Mouse (Mus musculus): ENCODE measurements at regions not wholly inside any gene's neighbourhood (a gene's known extent, or its start where the extent isn't known, plus 50 kb on each side); places are given as distances from the start of the nearest gene placed in this dataset.

- WGBS = 73% methylated on average over 1 of the region's 1 CpGs
- Histone ChIP-seq H3K27me3 (ENCODE audit: control insufficient read depth, insufficient read depth, low read length) (no peaks in the 10 kb centered on the region), H3K27ac (ENCODE audit: low read depth, low read length) (no peak overlapping the region), H3K4me1 (ENCODE audit: control insufficient read depth, insufficient read depth, low read length) (no peaks in the 10 kb centered on the region), H3K9me3 (ENCODE audit: control insufficient read depth, low read length) (no peaks in the 10 kb centered on the region), H3K4me2 (replicated peaks; ENCODE audit: low read depth, low read length) (no peak overlapping the region), H3K9ac (ENCODE audit: low read depth, low read length) (no peak overlapping the region), H3K36me3 (ENCODE audit: control insufficient read depth, insufficient read depth, low read length) (no peaks in the 10 kb centered on the region), H3K4me3 (ENCODE audit: low read length) (no peak overlapping the region)
- ATAC-seq (ENCODE audit: low FRiP score, low TSS enrichment) = no peak
Observed at GRCm38 (mm10) chr3:59468956-59469355, 124.8 kb upstream of the Igsf10 start.

GRCm38 (mm10) chr3:59462341-59463158, 118.4 kb upstream of the Igsf10 start:
- Histone ChIP-seq H3K4me2 (replicated peaks; ENCODE audit: low read depth, low read length) (no peak overlapping the region), H3K36me3 (ENCODE audit: control insufficient read depth, insufficient read depth, low read length) (no peaks in the 10 kb centered on the region), H3K27ac (ENCODE audit: low read depth, low read length) (no peak overlapping the region), H3K27me3 (ENCODE audit: control insufficient read depth, insufficient read depth, low read length) (no peaks in the 10 kb centered on the region), H3K9ac (ENCODE audit: low read depth, low read length) (no peak overlapping the region), H3K4me3 (ENCODE audit: low read length) (no peak overlapping the region), H3K9me3 (ENCODE audit: control insufficient read depth, low read length) (no peaks in the 10 kb centered on the region), H3K4me1 (ENCODE audit: control insufficient read depth, insufficient read depth, low read length) (no peaks in the 10 kb centered on the region)
- 85% methylated on average over 3 of the region's 3 CpGs for WGBS
- ATAC-seq (ENCODE audit: low FRiP score, low TSS enrichment) = no peak

GRCm38 (mm10) chr3:59456938-59457337, 112.7 kb upstream of the Igsf10 start:
- no peaks in the 10 kb centered on the region for H3K36me3 ChIP-seq (ENCODE audit: control insufficient read depth, insufficient read depth, low read length)
- H3K9ac ChIP-seq (ENCODE audit: low read depth, low read length) = no peak overlapping the region
- H3K9me3 ChIP-seq (ENCODE audit: control insufficient read depth, low read length) = no peaks in the 10 kb centered on the region
- no peaks in the 10 kb centered on the region for H3K4me1 ChIP-seq (ENCODE audit: control insufficient read depth, insufficient read depth, low read length)
- H3K27ac ChIP-seq (ENCODE audit: low read depth, low read length) = no peak overlapping the region
- no peak overlapping the region for H3K4me3 ChIP-seq (ENCODE audit: low read length)
- no peaks in the 10 kb centered on the region for H3K27me3 ChIP-seq (ENCODE audit: control insufficient read depth, insufficient read depth, low read length)
- no peak for ATAC-seq (ENCODE audit: low FRiP score, low TSS enrichment)
- no peak overlapping the region for H3K4me2 ChIP-seq (replicated peaks; ENCODE audit: low read depth, low read length)
- WGBS = 91% methylated on average over 1 of the region's 1 CpGs

DNA sequence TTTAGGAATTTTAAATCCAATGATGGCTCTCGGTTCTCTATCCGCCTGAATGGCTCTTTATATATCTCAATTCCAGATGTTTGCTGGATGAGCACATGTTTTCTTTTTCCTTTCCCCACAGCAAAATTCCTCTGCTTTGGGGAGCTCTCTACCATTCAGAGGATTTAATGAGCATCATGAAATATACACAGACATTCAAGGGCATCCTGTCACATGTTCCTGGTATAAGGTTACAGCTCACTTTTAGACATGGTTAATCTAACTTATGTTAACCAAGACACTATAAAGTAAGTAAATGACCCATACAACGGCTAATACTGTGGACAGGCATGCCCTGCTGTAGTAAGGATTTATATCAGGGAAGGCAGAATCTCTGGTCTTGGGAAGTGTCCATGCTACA, 106.9 kb upstream of the Igsf10 start:
- Histone ChIP-seq H3K36me3 (ENCODE audit: control insufficient read depth, insufficient read depth, low read length) (no peaks in the 10 kb centered on the region), H3K4me2 (replicated peaks; ENCODE audit: low read depth, low read length) (no peak overlapping the region), H3K27ac (ENCODE audit: low read depth, low read length) (no peak overlapping the region), H3K9me3 (ENCODE audit: control insufficient read depth, low read length) (no peaks in the 10 kb centered on the region), H3K4me1 (ENCODE audit: control insufficient read depth, insufficient read depth, low read length) (no peaks in the 10 kb centered on the region), H3K9ac (ENCODE audit: low read depth, low read length) (no peak overlapping the region), H3K27me3 (ENCODE audit: control insufficient read depth, insufficient read depth, low read length) (no peaks in the 10 kb centered on the region), H3K4me3 (ENCODE audit: low read length) (no peak overlapping the region)
- 17% methylated on average over 3 of the region's 3 CpGs for WGBS
- ATAC-seq (ENCODE audit: low FRiP score, low TSS enrichment) = peak; percentile 83

DNA sequence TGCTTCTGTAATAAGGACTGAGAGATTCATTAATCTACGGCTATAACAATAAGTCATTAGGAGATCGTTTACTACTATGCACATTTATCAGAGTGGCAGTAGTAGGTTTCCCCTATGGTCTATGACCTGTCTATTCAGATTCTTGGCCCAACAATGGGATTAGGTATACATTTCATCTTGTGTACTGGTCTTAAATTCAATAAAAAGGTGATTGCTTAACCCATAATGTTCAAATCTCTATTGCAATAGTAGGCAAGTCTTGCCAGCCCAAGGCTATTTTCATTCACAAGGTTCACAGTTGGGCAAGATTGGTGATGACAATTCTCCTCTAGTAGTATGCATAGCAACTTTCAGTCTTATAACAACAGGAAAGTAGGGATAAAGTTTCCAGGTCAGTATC, 79.4 kb upstream of the Igsf10 start:
- no peaks in the 10 kb centered on the region for H3K36me3 ChIP-seq (ENCODE audit: control insufficient read depth, insufficient read depth, low read length)
- H3K27me3 ChIP-seq (ENCODE audit: control insufficient read depth, insufficient read depth, low read length) = no peaks in the 10 kb centered on the region
- H3K4me3 ChIP-seq (ENCODE audit: low read length) = no peak overlapping the region
- H3K27ac ChIP-seq (ENCODE audit: low read depth, low read length) = no peak overlapping the region
- 91% methylated on average over 2 of the region's 2 CpGs for WGBS
- no peak for ATAC-seq (ENCODE audit: low FRiP score, low TSS enrichment)
- peaks cover 5% of the 10 kb centered on the region; the same call in 1 of the 2 replicates for H3K9me3 ChIP-seq (ENCODE audit: control insufficient read depth, low read length)
- H3K4me2 ChIP-seq (replicated peaks; ENCODE audit: low read depth, low read length) = no peak overlapping the region
- H3K4me1 ChIP-seq (ENCODE audit: control insufficient read depth, insufficient read depth, low read length) = no peaks in the 10 kb centered on the region
- H3K9ac ChIP-seq (ENCODE audit: low read depth, low read length) = no peak overlapping the region

GRCm38 (mm10) chr3:59409131-59409530, 64.9 kb upstream of the Igsf10 start:
- ATAC-seq (ENCODE audit: low FRiP score, low TSS enrichment) = no peak
- Histone ChIP-seq H3K27me3 (ENCODE audit: control insufficient read depth, insufficient read depth, low read length) (no peaks in the 10 kb centered on the region), H3K4me2 (replicated peaks; ENCODE audit: low read depth, low read length) (no peak overlapping the region), H3K36me3 (ENCODE audit: control insufficient read depth, insufficient read depth, low read length) (no peaks in the 10 kb centered on the region), H3K4me1 (ENCODE audit: control insufficient read depth, insufficient read depth, low read length) (no peaks in the 10 kb centered on the region), H3K9me3 (ENCODE audit: control insufficient read depth, low read length) (no peaks in the 10 kb centered on the region), H3K9ac (ENCODE audit: low read depth, low read length) (no peak overlapping the region), H3K4me3 (ENCODE audit: low read length) (no peak overlapping the region), H3K27ac (ENCODE audit: low read depth, low read length) (no peak overlapping the region)
- 88% methylated on average over 1 of the region's 1 CpGs for WGBS

GRCm38 (mm10) chr3:59406035-59406434, 61.8 kb upstream of the Igsf10 start:
- Histone ChIP-seq H3K4me3 (ENCODE audit: low read length) (no peak overlapping the region), H3K27ac (ENCODE audit: low read depth, low read length) (no peak overlapping the region), H3K4me1 (ENCODE audit: control insufficient read depth, insufficient read depth, low read length) (no peaks in the 10 kb centered on the region), H3K9ac (ENCODE audit: low read depth, low read length) (no peak overlapping the region), H3K27me3 (ENCODE audit: control insufficient read depth, insufficient read depth, low read length) (no peaks in the 10 kb centered on the region), H3K9me3 (ENCODE audit: control insufficient read depth, low read length) (no peaks in the 10 kb centered on the region), H3K4me2 (replicated peaks; ENCODE audit: low read depth, low read length) (no peak overlapping the region), H3K36me3 (ENCODE audit: control insufficient read depth, insufficient read depth, low read length) (no peaks in the 10 kb centered on the region)
- WGBS = 87% methylated on average over 3 of the region's 3 CpGs
- no peak for ATAC-seq (ENCODE audit: low FRiP score, low TSS enrichment)

- ATAC-seq (ENCODE audit: low FRiP score, low TSS enrichment) = 0 out of 2 replicates have a peak, but pooled peaks have one; percentile 32
- 55% methylated on average over 5 of the region's 5 CpGs for WGBS
- no peak overlapping the region for H3K9ac ChIP-seq (ENCODE audit: low read depth, low read length)
- no peaks in the 10 kb centered on the region for H3K9me3 ChIP-seq (ENCODE audit: control insufficient read depth, low read length)
- no peaks in the 10 kb centered on the region for H3K4me1 ChIP-seq (ENCODE audit: control insufficient read depth, insufficient read depth, low read length)
- H3K27ac ChIP-seq (ENCODE audit: low read depth, low read length) = no peak overlapping the region
- H3K27me3 ChIP-seq (ENCODE audit: control insufficient read depth, insufficient read depth, low read length) = no peaks in the 10 kb centered on the region
- H3K4me2 ChIP-seq (replicated peaks; ENCODE audit: low read depth, low read length) = no peak overlapping the region
- no peak overlapping the region for H3K4me3 ChIP-seq (ENCODE audit: low read length)
- H3K36me3 ChIP-seq (ENCODE audit: control insufficient read depth, insufficient read depth, low read length) = no peaks in the 10 kb centered on the region
Observed at GRCm38 (mm10) chr3:59401856-59402255, 57.7 kb upstream of the Igsf10 start.

DNA sequence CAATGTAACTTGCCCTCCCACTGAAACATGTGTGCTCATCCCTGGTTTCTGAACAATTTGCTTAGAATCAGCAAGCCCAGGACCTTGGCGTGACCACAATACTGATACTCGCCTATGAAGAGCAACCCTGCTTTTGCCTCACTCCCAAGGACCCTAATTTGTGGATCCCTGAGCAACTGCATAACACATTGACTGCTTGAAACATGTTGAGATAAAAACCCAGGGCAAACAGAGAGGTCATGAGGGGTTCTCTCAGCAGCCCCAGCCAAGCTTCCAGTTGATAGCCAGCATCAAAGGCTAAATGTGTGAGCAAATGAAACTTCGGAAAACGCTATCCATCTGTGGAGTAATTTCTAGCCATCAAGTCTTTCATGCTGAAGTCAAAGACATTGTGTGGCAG, 57.2 kb upstream of the Igsf10 start:
- 70% methylated on average over 4 of the region's 4 CpGs for WGBS
- Histone ChIP-seq H3K27me3 (ENCODE audit: control insufficient read depth, insufficient read depth, low read length) (no peaks in the 10 kb centered on the region), H3K27ac (ENCODE audit: low read depth, low read length) (no peak overlapping the region), H3K4me1 (ENCODE audit: control insufficient read depth, insufficient read depth, low read length) (no peaks in the 10 kb centered on the region), H3K9ac (ENCODE audit: low read depth, low read length) (no peak overlapping the region), H3K4me2 (replicated peaks; ENCODE audit: low read depth, low read length) (no peak overlapping the region), H3K36me3 (ENCODE audit: control insufficient read depth, insufficient read depth, low read length) (no peaks in the 10 kb centered on the region), H3K9me3 (ENCODE audit: control insufficient read depth, low read length) (no peaks in the 10 kb centered on the region), H3K4me3 (ENCODE audit: low read length) (no peak overlapping the region)
- no peak for ATAC-seq (ENCODE audit: low FRiP score, low TSS enrichment)

Measured in kidney, embryonic 14.5 days (tissue).